Mouse (Mus musculus): ENCODE measurements around the gene Crybb1.

- no peak for TF ChIP-seq CTCF (IDR thresholded peaks at IDR 0.05; ENCODE audit: control insufficient read depth, insufficient read depth, low read length)
- no peak for TF ChIP-seq POLR2A (IDR thresholded peaks at IDR 0.05; ENCODE audit: borderline replicate concordance, control insufficient read depth, low read depth, low read length)
These were observed 47.3 kb upstream of the Crybb1 start for GRCm38 (mm10) chr5:112208321-112208720.
